Mouse (Mus musculus): ENCODE measurements around the gene Hhipl2.

DNA sequence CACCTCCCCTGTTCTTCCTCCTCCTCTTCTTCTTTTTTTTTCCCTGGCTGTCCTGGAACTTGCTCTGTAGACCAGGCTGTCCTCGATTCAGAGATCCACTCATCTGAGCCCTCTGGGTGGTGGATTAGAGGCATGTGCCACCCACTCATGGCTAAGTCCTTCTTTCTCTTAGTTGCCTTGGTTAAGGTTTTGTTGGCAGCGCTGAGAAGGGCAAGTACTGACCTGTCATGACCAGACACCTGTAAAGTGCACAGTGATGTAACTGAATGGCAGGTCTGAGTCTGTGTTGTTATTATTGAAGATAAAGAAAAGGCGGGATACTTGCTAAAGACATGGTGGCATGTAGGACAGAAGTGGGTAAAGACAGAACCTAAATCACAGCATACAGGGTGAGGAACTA lies 14.6 kb upstream of the Hhipl2 start:
- TF ChIP-seq CTCF (IDR thresholded peaks at IDR 0.05; ENCODE audit: extremely low read depth, insufficient read length, insufficient replicate concordance, low read depth, low read length) (no peak), POLR2A (IDR thresholded peaks at IDR 0.05; ENCODE audit: low read depth, low read length) (no peak)

Data from small intestine, adult 2 months (tissue).